ENCODE assay signal across 22 mouse cellular contexts in genomic region chr4:89350391-89350790, GRCm38 (mm10). TPM values are rescaled to one million over a fixed set of nuclear protein-coding genes. Genes with fewer than 3 reads are reported as not detected.
"Had no signal": no experiment of that assay in that cellular context is flagged by ENCODE, and none has a peak within 500 bp of the region (broad histone marks: within the 10 kb centered on the region; RNA-seq: fewer than 3 reads in every experiment).

No protein-coding gene starts in this region.

- H3K9ac ChIP-seq: kidney, embryonic 15.5 days; liver, embryonic 13.5 days; stomach, embryonic 15.5 days had no signal

- H3K4me3 ChIP-seq: kidney, embryonic 15.5 days; liver, embryonic 13.5 days; stomach, embryonic 15.5 days had no signal

- H3K36me3 ChIP-seq: kidney, embryonic 15.5 days; liver, embryonic 13.5 days; stomach, embryonic 15.5 days had no signal

- H3K9me3 ChIP-seq: kidney, embryonic 15.5 days; liver, embryonic 13.5 days; stomach, embryonic 15.5 days had no signal

- H3K4me1 ChIP-seq: liver, embryonic 13.5 days; stomach, embryonic 15.5 days had no signal

- H3K27me3 ChIP-seq: kidney, embryonic 15.5 days; liver, embryonic 13.5 days; stomach, embryonic 15.5 days had no signal

- DNase-seq: kidney, adult 8-10 months; kidney, postnatal 14 days; kidney, postnatal 4 days; liver, embryonic 13.5 days; lung, adult 2 months; lung, postnatal 14 days; lung, postnatal 4 days; midbrain, embryonic 14.5 days; right cerebral cortex, adult 18-20 months; right cerebral cortex, postnatal 25 days; thymus, postnatal 25 days had no signal

- H3K4me2 ChIP-seq: kidney, embryonic 15.5 days; liver, embryonic 13.5 days; midbrain, embryonic 11.5 days; stomach, embryonic 15.5 days had no signal

- H3K27ac ChIP-seq: kidney, embryonic 15.5 days; liver, embryonic 13.5 days; stomach, embryonic 15.5 days had no signal

RNA-seq across cellular contexts. Expression of gene Cdkn2b, which starts 39.6 kb away (rescaled TPM):
- total RNA-seq: megakaryocyte progenitor cell, adult 5-6 weeks; megakaryocyte-erythroid progenitor cell, adult 5-6 weeks had no signal
- polyA plus RNA-seq: midbrain, embryonic 11.5 days had no signal

RNA-seq across cellular contexts. Expression of gene Cdkn2a, which starts 55.9 kb away (rescaled TPM):
- total RNA-seq: megakaryocyte progenitor cell, adult 5-6 weeks; megakaryocyte-erythroid progenitor cell, adult 5-6 weeks; midbrain, postnatal 0 days had no signal
- polyA plus RNA-seq: kidney, embryonic 15.5 days; liver, embryonic 13.5 days; liver, embryonic 16.5 days; lung, embryonic 16.5 days; midbrain, embryonic 11.5 days; midbrain, embryonic 14.5 days; midbrain, postnatal 0 days; neural tube, embryonic 11.5 days; neural tube, embryonic 14.5 days; stomach, embryonic 15.5 days; thymus, postnatal 0 days had no signal
